Mouse (Mus musculus) CH12.LX (cell line): ENCODE results near the gene Tmem179b.
A peak's percentile ranks its signal among the peaks of the same experiment; 100 is the strongest.

Experiments used
- CHD2 ChIP-seq: IDR thresholded peaks from 2 replicates; pipeline ENCODE4 v1.6.1; 2011; ENCODE audit warnings: low read length, improper control_type of control experiment
- CTCF ChIP-seq, 2 experiments: IDR thresholded peaks in 1 of 2; conservative IDR thresholded peaks in 1 of 2; 2 replicates each; pipeline ENCODE4 v1.5.1; 2011 to 2012; ENCODE audit warnings: low read depth in 2 of 2, low read length in 2 of 2, improper control_type of control experiment in 1 of 2, inconsistent platforms in 1 of 2, mild to moderate bottlenecking in 1 of 2, moderate library complexity in 1 of 2
- EP300 ChIP-seq: IDR thresholded peaks from 2 replicates; pipeline ENCODE4 v1.6.1; 2011; ENCODE audit warnings: low read length, improper control_type of control experiment
- KAT2A ChIP-seq: IDR thresholded peaks from 2 replicates; pipeline ENCODE4 v1.6.1; 2012; ENCODE audit warnings: low read length, improper control_type of control experiment, inconsistent platforms; ENCODE audit not compliant: insufficient replicate concordance
- MAFK ChIP-seq: IDR thresholded peaks from 2 replicates; pipeline ENCODE4 v1.6.1; 2011; ENCODE audit warnings: low read length, improper control_type of control experiment; ENCODE audit not compliant: insufficient replicate concordance
- MAX ChIP-seq: IDR thresholded peaks from 2 replicates; pipeline ENCODE4 v1.6.1; 2011; ENCODE audit warnings: low read length, improper control_type of control experiment
- MYC ChIP-seq: IDR thresholded peaks from 2 replicates; pipeline ENCODE4 v1.6.1; 2011; ENCODE audit warnings: low read depth, mild to moderate bottlenecking, improper control_type of control experiment, low read length
- POLR2A ChIP-seq: IDR thresholded peaks from 2 replicates; pipeline ENCODE4 v1.6.1; 2011; ENCODE audit warnings: low read depth, mild to moderate bottlenecking, improper control_type of control experiment, low read length
- POLR2AphosphoS2 ChIP-seq: IDR thresholded peaks from 2 replicates; pipeline ENCODE4 v1.6.1; 2011; ENCODE audit warnings: low read depth, low read length, improper control_type of control experiment
- TCF12 ChIP-seq: IDR thresholded peaks from 2 replicates; pipeline ENCODE4 v1.6.1; 2014; ENCODE audit warnings: low read depth, mild to moderate bottlenecking, inconsistent platforms, low read length, improper control_type of control experiment
- USF1 ChIP-seq: IDR thresholded peaks from 2 replicates; pipeline ENCODE4 v1.6.1; 2014; ENCODE audit warnings: low read depth, mild to moderate bottlenecking, inconsistent platforms, low read length, improper control_type of control experiment

DNA sequence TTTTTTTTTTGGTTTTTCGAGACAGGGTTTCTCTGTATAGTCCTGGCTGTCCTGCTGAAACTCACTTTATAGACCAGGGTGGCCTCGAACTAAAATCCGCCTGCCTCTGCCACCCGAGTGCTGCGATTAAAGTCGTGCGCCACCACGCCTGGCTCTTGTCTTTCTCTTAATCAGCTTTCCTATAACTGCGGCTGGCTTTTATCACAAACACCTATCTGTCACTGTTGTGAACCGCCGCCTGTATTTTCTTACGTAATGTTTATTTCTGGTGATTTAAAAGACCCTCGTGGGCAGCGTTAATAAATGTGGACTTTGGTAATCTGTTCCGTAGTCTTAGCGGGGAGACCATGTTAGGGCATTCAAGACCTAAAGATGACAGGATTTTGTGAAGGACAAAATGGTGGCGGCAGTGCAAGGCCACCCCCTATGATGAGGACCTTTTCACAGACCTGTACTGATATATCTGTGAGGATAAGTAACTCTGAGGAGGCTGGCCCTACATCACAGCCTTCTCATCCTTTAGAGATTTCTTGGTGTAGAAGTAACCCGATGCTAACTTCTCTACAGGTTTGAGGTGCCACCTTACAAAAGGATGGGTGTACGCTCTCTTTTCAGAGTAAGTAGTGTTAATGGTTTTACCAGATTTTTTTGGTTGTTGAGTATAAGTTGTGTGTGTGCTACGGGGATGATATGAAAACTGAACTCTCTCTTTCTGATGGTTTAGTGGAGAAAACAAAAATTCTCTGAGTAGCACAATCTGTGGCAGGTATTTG, 50.5 kb downstream of the Tmem179b start:
- 0 out of 2 replicates have a peak, but pooled peaks have one; percentile 32 for TF ChIP-seq CHD2
- TF ChIP-seq CTCF (conservative IDR thresholded peaks at IDR 0.05 in 1 of 2, IDR thresholded peaks at IDR 0.05 in 1 of 2; ENCODE audit: low read depth in 2 of 2, low read length in 2 of 2): no peak
- TF ChIP-seq POLR2A: peak; percentile 35
- TF ChIP-seq USF1: no peak
- TF ChIP-seq KAT2A: no peak
- TF ChIP-seq EP300: no peak
- TF ChIP-seq MYC: no peak
- no peak for TF ChIP-seq MAX
- TF ChIP-seq MAFK: no peak
- TF ChIP-seq TCF12: no peak
- TF ChIP-seq POLR2AphosphoS2: peak; percentile 96
